Mouse (Mus musculus) olfactory bulb, adult 2 months (tissue): ENCODE measurements at regions not wholly inside any gene's neighbourhood (a gene's known extent, or its start where the extent isn't known, plus 50 kb on each side); places are given as distances from the start of the nearest gene placed in this dataset.
"Not testable (repeated sequence)": the region's sequence is repeated elsewhere in the genome, so short reads cannot be mapped to it uniquely, and the experiment has no call there.

Experiments used
- H3K27ac ChIP-seq: fragments of 200-500 bp; 2 replicates; pipeline ENCODE4 v1.5.1; 2012; ENCODE audit warnings: low read depth, low read length; ENCODE audit not compliant: insufficient read depth
- H3K4me1 ChIP-seq: fragments of 200-500 bp; 2 replicates; pipeline ENCODE4 v1.6.1; 2012; ENCODE audit warnings: low read length; ENCODE audit not compliant: control insufficient read depth, insufficient read depth
- H3K4me3 ChIP-seq: fragments of 200-500 bp; 2 replicates; pipeline ENCODE4 v1.5.1; 2012; ENCODE audit warnings: mild to moderate bottlenecking, low read depth, low read length, moderate library complexity; ENCODE audit not compliant: insufficient read depth
- CTCF ChIP-seq: fragments of 200-500 bp; IDR thresholded peaks from 2 replicates; pipeline ENCODE4 v1.5.1; 2012; ENCODE audit warnings: low read depth, mild to moderate bottlenecking, low read length, moderate library complexity; ENCODE audit not compliant: insufficient read depth
- POLR2A ChIP-seq: fragments of 200-500 bp; IDR thresholded peaks from 2 replicates; pipeline ENCODE4 v1.6.1; 2012; ENCODE audit warnings: mild to moderate bottlenecking, low read depth, low read length, moderate library complexity; ENCODE audit not compliant: insufficient read depth
- WGBS: fragments of 180-500 bp; shearing (Covaris S2); methylation state at CpG from one replicate; pipeline ENCODE4 v1.1.7; 2018; 5-methylcytosine and 5-hydroxymethylcytosine counted together

DNA sequence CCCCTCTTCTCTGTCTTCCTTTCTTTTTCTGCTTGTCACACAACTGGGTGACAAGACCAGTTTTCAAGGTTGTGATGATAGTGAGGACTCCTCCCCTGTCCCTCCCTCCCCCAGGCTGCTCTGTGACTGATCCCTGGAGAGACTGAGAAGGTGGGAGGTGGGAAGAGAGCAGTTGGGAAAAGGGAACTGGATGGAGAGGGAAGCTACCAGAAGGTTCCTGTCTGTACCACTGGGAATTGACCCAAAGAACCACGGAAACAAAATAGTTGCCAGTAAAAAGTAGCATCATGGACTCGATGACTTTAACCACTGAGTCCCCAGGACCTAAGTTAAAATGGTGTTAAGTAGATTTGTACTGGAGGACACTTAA lies 94.2 kb downstream of the Phlda1 start:
- TF ChIP-seq POLR2A, result no peak
- TF ChIP-seq CTCF, result no peak
- H3K27ac ChIP-seq, result no peak overlapping the region
- H3K4me1 ChIP-seq, result peaks cover 15% of the 10 kb centered on the region
- 35% methylated on average over 2 of the region's 2 CpGs for WGBS
- H3K4me3 ChIP-seq, result no peak overlapping the region

GRCm38 (mm10) chr10:111600677-111601099 lies 94.6 kb downstream of the Phlda1 start:
- peaks cover 14% of the 10 kb centered on the region for H3K4me1 ChIP-seq

DNA sequence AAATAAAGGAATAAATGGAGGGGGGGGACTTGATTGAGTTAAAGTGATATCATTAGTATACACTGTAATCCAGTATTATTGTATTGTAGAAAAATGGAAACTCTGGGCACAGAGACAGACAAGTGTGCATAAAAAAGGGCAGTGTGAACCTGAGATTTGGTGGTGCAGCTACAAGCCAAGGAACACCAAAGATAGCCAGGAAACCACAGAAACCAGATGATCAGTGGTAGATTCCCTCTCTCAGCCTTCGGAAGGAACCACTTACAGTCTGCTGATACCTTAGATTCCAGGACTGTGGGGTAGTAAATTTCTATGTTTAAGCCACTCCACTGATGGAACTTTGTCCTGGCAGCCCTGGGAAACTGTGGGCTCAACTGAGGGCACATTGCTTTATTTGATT lies 97.1 kb downstream of the Phlda1 start:
- H3K27ac ChIP-seq, result no peak overlapping the region
- no peak overlapping the region for H3K4me3 ChIP-seq
- WGBS, result 97% methylated on average over 1 of the region's 1 CpGs
- peaks cover 13% of the 10 kb centered on the region for H3K4me1 ChIP-seq
- no peak for TF ChIP-seq POLR2A
- no peak for TF ChIP-seq CTCF

More at GRCm38 (mm10) chr10:111600677-111601099, 94.6 kb downstream of the Phlda1 start:
- 20% methylated on average over 2 of the region's 2 CpGs for WGBS
- no peak overlapping the region for H3K4me3 ChIP-seq
- TF ChIP-seq POLR2A (no peak), CTCF (no peak)
- no peak overlapping the region for H3K27ac ChIP-seq

GRCm38 (mm10) chr10:111607381-111607780 lies 101.3 kb downstream of the Phlda1 start:
- H3K4me3 ChIP-seq, H3K27ac ChIP-seq, H3K4me1 ChIP-seq: not testable (repeated sequence)
- WGBS, result 86% methylated on average over 2 of the region's 2 CpGs

GRCm38 (mm10) chr10:111608385-111609093 lies 102.5 kb downstream of the Phlda1 start:
- Histone ChIP-seq H3K4me3 (no peak overlapping the region), H3K27ac (no peak overlapping the region), H3K4me1 (0 out of 2 replicates have a peak, but pooled peaks cover 2% of the 10 kb centered on the region)
- 82% methylated on average over 9 of the region's 9 CpGs for WGBS
- no peak for TF ChIP-seq CTCF
- no peak for TF ChIP-seq POLR2A

- Histone ChIP-seq H3K4me1 (0 out of 2 replicates have a peak, but pooled peaks cover 2% of the 10 kb centered on the region), H3K27ac (no peak overlapping the region), H3K4me3 (no peak overlapping the region)
- TF ChIP-seq POLR2A (no peak), CTCF (no peak)
- WGBS, result 97% methylated on average over 2 of the region's 2 CpGs
Observed at GRCm38 (mm10) chr10:111609889-111610288, 103.8 kb downstream of the Phlda1 start.

DNA sequence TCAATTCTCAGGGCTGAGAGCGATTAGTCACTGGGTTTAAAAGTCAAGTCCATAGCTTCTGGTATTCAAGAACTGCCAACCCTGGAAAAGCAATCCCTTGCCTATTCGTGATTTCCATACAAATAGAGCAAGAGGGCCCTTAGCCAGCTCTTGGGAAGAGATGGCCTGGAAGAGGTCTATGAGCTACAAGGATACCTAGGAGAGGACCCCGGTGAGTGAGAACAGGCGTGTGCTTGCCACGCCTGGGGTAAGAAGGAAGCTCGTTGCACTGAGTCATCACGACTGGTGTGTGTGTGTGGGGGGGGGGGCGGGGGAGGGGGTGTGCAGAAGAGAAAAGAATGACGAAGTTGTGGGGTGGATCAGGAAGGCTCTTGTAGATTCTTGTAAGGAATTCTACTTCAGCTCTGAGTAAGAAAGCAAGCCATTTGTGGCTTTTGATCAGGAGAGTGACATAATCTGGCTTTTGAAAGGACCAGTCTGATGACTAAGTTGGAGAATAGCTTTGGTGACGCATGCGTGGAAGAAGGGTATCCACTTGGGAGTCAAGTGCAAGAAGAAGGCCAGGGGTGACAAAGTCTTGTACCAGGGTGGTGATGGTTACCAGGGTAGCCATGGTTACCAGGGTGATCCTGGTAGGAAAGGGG lies 113.7 kb downstream of the Phlda1 start:
- Histone ChIP-seq H3K27ac (no peak overlapping the region), H3K4me1 (0 out of 2 replicates have a peak, but pooled peaks cover 2% of the 10 kb centered on the region), H3K4me3 (no peak overlapping the region)
- 61% methylated on average over 11 of the region's 11 CpGs for WGBS
- no peak for TF ChIP-seq POLR2A
- no peak for TF ChIP-seq CTCF

DNA sequence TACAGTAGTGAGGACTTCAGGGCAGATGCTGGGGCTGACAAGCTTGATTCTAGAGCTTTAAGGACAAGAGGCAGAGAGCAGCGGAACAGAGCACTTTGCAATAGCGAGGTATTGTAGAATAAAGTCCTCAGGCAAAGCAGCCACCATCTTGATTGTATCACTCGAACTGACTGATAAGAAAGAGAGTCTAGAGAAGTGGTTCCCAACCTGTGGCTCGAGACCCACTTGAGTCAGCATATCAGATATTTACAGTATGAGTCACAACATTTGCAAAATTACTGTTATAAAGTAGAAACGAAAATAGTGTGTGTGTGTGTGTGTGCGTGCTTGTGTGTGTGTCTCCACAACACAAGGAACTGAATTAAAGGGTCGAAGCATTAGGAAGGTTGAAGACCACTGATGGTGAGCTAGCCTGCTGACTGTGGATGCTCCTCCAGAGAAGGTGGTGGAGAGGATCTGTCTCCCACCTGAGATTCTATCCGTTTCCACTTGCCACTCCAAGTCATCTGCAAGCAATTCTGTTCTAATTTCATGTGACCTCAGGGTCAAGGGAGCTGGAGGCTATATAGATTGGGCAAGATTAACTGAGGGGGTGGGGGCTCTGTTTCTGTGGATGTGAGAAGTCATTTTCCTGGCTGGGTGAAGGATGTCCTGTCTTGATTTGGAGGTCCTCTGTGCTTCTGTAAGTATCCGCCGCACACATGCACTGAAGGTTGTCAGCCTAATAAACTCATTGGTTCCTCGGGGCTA lies 115.0 kb downstream of the Phlda1 start:
- no peak for TF ChIP-seq POLR2A
- no peak for TF ChIP-seq CTCF
- 84% methylated on average over 11 of the region's 11 CpGs for WGBS
- Histone ChIP-seq H3K4me3 (no peak overlapping the region), H3K27ac (no peak overlapping the region), H3K4me1 (0 out of 2 replicates have a peak, but pooled peaks cover 2% of the 10 kb centered on the region)

DNA sequence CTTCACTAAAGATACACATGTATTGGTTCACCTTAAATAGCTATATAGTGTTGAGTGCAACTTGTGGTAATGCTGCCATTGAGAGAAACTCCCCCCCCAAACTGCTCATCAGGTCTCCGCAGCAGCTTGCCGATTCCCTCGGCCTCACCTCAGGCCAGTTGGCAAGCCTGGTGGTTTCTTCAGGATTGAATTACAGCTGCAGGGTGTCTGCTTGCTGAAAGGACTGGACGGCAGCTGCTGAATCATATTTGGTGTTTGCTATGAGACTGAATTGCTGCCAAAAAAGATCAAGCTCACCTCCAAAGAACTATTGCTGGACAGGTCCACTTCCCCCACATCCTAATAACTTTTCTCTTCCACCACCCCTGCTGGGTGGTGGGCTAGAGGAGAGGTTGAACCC lies 116.7 kb downstream of the Phlda1 start:
- H3K4me3 ChIP-seq, result no peak overlapping the region
- H3K27ac ChIP-seq, result no peak overlapping the region
- H3K4me1 ChIP-seq, result 0 out of 2 replicates have a peak, but pooled peaks cover 2% of the 10 kb centered on the region
- WGBS, result 77% methylated on average over 4 of the region's 4 CpGs
- TF ChIP-seq CTCF (no peak), POLR2A (no peak)
